In the genomic region with DNA sequence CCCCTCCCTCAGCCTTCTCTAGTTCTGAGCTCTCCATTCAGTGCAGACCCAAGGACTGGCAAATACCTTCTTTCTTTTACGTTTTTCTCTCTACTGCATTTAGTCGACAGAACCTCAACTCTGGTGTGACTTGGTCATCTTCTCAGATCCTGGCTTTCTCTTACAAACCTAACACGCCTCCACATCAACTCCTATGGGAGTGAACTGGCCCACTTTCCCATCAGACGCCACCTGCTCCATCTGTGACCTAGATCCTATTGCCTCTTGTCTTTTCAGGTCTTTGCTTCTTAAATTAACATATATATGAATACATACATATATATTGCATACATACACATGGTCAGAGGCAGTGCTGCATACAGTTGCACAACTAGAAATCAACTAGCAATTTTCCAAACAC, we compare ENCODE assay signal across 20 mouse cellular contexts. TPM values are rescaled to one million over a fixed set of nuclear protein-coding genes. Genes with fewer than 3 reads are reported as not detected.
"Had no signal": no experiment of that assay in that cellular context is flagged by ENCODE, and none has a peak within 500 bp of the region (broad histone marks: within the 10 kb centered on the region; RNA-seq: fewer than 3 reads in every experiment).

No protein-coding gene starts in this region.

- H3K4me3 ChIP-seq: layer of hippocampus, adult 2 months; limb, embryonic 15.5 days; midbrain, embryonic 13.5 days had no signal

- H3K4me2 ChIP-seq: limb, embryonic 15.5 days; liver, embryonic 11.5 days; lung, embryonic 14.5 days; midbrain, embryonic 13.5 days had no signal

- H3K27ac ChIP-seq: kidney, postnatal 0 days; layer of hippocampus, adult 2 months; limb, embryonic 15.5 days; liver, embryonic 14.5 days; macrophage; midbrain, embryonic 13.5 days; stomach, postnatal 0 days had no signal

- H3K27me3 ChIP-seq: limb, embryonic 15.5 days; midbrain, embryonic 13.5 days had no signal

- H3K9ac ChIP-seq: limb, embryonic 15.5 days; liver, embryonic 14.5 days; liver, postnatal 0 days; lung, embryonic 14.5 days; midbrain, embryonic 13.5 days had no signal

- DNase-seq: kidney, adult 18-20 months; kidney, adult 9 months; kidney, postnatal 25 days; layer of hippocampus, adult 9-11 months; liver, postnatal 0 days; lung, embryonic 14.5 days; right cerebral cortex, postnatal 14 days; right cerebral cortex, postnatal 4 days; thymus, adult 2 months; thymus, postnatal 14 days; thymus, postnatal 4 days had no signal

- H3K4me1 ChIP-seq: limb, embryonic 15.5 days; midbrain, embryonic 13.5 days had no signal

- H3K36me3 ChIP-seq: limb, embryonic 15.5 days; midbrain, embryonic 13.5 days had no signal

- ATAC-seq: liver, postnatal 0 days; lung, postnatal 0 days; midbrain, embryonic 13.5 days had no signal

- H3K9me3 ChIP-seq: limb, embryonic 15.5 days; midbrain, embryonic 13.5 days had no signal

RNA-seq across cellular contexts. Expression of gene Uchl4, which starts 38.8 kb away (rescaled TPM):
- polyA plus RNA-seq: thymus, adult 2 months had no signal
